Mouse (Mus musculus): Measurements from ENCODE around the gene Ubtd1. TPM values are rescaled to one million over a fixed set of nuclear protein-coding genes. Genes with fewer than 3 reads are reported as not detected.
A peak's percentile ranks its signal among the peaks of the same experiment; 100 is the strongest.

Ubtd1 gene
- polyA plus RNA-seq, 1 experiment, result 13.1 TPM

GRCm38 (mm10) chr19:42019011-42019522 lies 37.5 kb downstream of the Ubtd1 start:
- Histone ChIP-seq H3K36me3 (ENCODE audit: control insufficient read depth, insufficient read depth, low read length, poor library complexity, severe bottlenecking) (no peaks in the 10 kb centered on the region), H3K9me3 (replicated peaks; ENCODE audit: control insufficient read depth, insufficient read depth, low read length, poor library complexity, severe bottlenecking) (no peaks in the 10 kb centered on the region), H3K9ac (ENCODE audit: low read depth, poor library complexity, severe bottlenecking) (no peak overlapping the region), H3K4me3 (ENCODE audit: low read depth, low read length) (no peak overlapping the region), H3K27ac (ENCODE audit: insufficient read depth, low read length) (no peak overlapping the region), H3K4me1 (ENCODE audit: control insufficient read depth, insufficient read depth, low read length) (peaks cover 10% of the 10 kb centered on the region), H3K27me3 (ENCODE audit: control insufficient read depth, insufficient read depth, low read length, poor library complexity, severe bottlenecking) (no peaks in the 10 kb centered on the region)
- no peak for TF ChIP-seq POLR2A (IDR thresholded peaks at IDR 0.05; ENCODE audit: insufficient read depth, low read length)
- TF ChIP-seq EP300 (IDR thresholded peaks at IDR 0.05; ENCODE audit: insufficient read depth, low read depth, low read length), result peak; percentile 35; the same call in 1 of the 2 replicates
- TF ChIP-seq CTCF (IDR thresholded peaks at IDR 0.05; ENCODE audit: low read depth, low read length), result no peak

- Histone ChIP-seq H3K27ac (ENCODE audit: insufficient read depth, low read length) (peak overlapping the region; percentile 39), H3K4me3 (ENCODE audit: low read depth, low read length) (no peak overlapping the region), H3K4me1 (ENCODE audit: control insufficient read depth, insufficient read depth, low read length) (peaks cover 10% of the 10 kb centered on the region), H3K27me3 (ENCODE audit: control insufficient read depth, insufficient read depth, low read length, poor library complexity, severe bottlenecking) (no peaks in the 10 kb centered on the region), H3K9ac (ENCODE audit: low read depth, poor library complexity, severe bottlenecking) (no peak overlapping the region), H3K9me3 (replicated peaks; ENCODE audit: control insufficient read depth, insufficient read depth, low read length, poor library complexity, severe bottlenecking) (no peaks in the 10 kb centered on the region), H3K36me3 (ENCODE audit: control insufficient read depth, insufficient read depth, low read length, poor library complexity, severe bottlenecking) (no peaks in the 10 kb centered on the region)
- TF ChIP-seq POLR2A (IDR thresholded peaks at IDR 0.05; ENCODE audit: insufficient read depth, low read length), result no peak
- no peak for TF ChIP-seq CTCF (IDR thresholded peaks at IDR 0.05; ENCODE audit: low read depth, low read length)
- TF ChIP-seq EP300 (IDR thresholded peaks at IDR 0.05; ENCODE audit: insufficient read depth, low read depth, low read length), result no peak
Observed at GRCm38 (mm10) chr19:42021681-42022541, 40.3 kb downstream of the Ubtd1 start.

- Histone ChIP-seq H3K4me3 (ENCODE audit: low read depth, low read length) (no peak overlapping the region), H3K27ac (ENCODE audit: insufficient read depth, low read length) (peak overlapping the region; percentile 39), H3K9me3 (replicated peaks; ENCODE audit: control insufficient read depth, insufficient read depth, low read length, poor library complexity, severe bottlenecking) (no peaks in the 10 kb centered on the region), H3K36me3 (ENCODE audit: control insufficient read depth, insufficient read depth, low read length, poor library complexity, severe bottlenecking) (no peaks in the 10 kb centered on the region), H3K9ac (ENCODE audit: low read depth, poor library complexity, severe bottlenecking) (no peak overlapping the region), H3K27me3 (ENCODE audit: control insufficient read depth, insufficient read depth, low read length, poor library complexity, severe bottlenecking) (no peaks in the 10 kb centered on the region), H3K4me1 (ENCODE audit: control insufficient read depth, insufficient read depth, low read length) (peaks cover 10% of the 10 kb centered on the region)
- no peak for TF ChIP-seq POLR2A (IDR thresholded peaks at IDR 0.05; ENCODE audit: insufficient read depth, low read length)
- TF ChIP-seq CTCF (IDR thresholded peaks at IDR 0.05; ENCODE audit: low read depth, low read length), result no peak
- TF ChIP-seq EP300 (IDR thresholded peaks at IDR 0.05; ENCODE audit: insufficient read depth, low read depth, low read length), result no peak
Observed at GRCm38 (mm10) chr19:42022542-42022848, 40.9 kb downstream of the Ubtd1 start.

GRCm38 (mm10) chr19:42026158-42026557 lies 44.6 kb downstream of the Ubtd1 start:
- TF ChIP-seq CTCF (IDR thresholded peaks at IDR 0.05; ENCODE audit: low read depth, low read length), result peak; percentile 97
- no peak for TF ChIP-seq EP300 (IDR thresholded peaks at IDR 0.05; ENCODE audit: insufficient read depth, low read depth, low read length)
- no peaks in the 10 kb centered on the region for H3K36me3 ChIP-seq (ENCODE audit: control insufficient read depth, insufficient read depth, low read length, poor library complexity, severe bottlenecking)
- no peaks in the 10 kb centered on the region for H3K9me3 ChIP-seq (replicated peaks; ENCODE audit: control insufficient read depth, insufficient read depth, low read length, poor library complexity, severe bottlenecking)
- H3K4me3 ChIP-seq (ENCODE audit: low read depth, low read length), result no peak overlapping the region
- no peaks in the 10 kb centered on the region for H3K27me3 ChIP-seq (ENCODE audit: control insufficient read depth, insufficient read depth, low read length, poor library complexity, severe bottlenecking)
- no peak overlapping the region for H3K27ac ChIP-seq (ENCODE audit: insufficient read depth, low read length)
- H3K4me1 ChIP-seq (ENCODE audit: control insufficient read depth, insufficient read depth, low read length), result peaks cover 10% of the 10 kb centered on the region
- H3K9ac ChIP-seq (ENCODE audit: low read depth, poor library complexity, severe bottlenecking), result no peak overlapping the region

- H3K4me1 ChIP-seq (ENCODE audit: control insufficient read depth, insufficient read depth, low read length), result no peaks in the 10 kb centered on the region
- no peak overlapping the region for H3K4me3 ChIP-seq (ENCODE audit: low read depth, low read length)
- no peaks in the 10 kb centered on the region for H3K9me3 ChIP-seq (replicated peaks; ENCODE audit: control insufficient read depth, insufficient read depth, low read length, poor library complexity, severe bottlenecking)
- no peaks in the 10 kb centered on the region for H3K36me3 ChIP-seq (ENCODE audit: control insufficient read depth, insufficient read depth, low read length, poor library complexity, severe bottlenecking)
- no peak overlapping the region for H3K27ac ChIP-seq (ENCODE audit: insufficient read depth, low read length)
- TF ChIP-seq CTCF (IDR thresholded peaks at IDR 0.05; ENCODE audit: low read depth, low read length) (no peak), POLR2A (IDR thresholded peaks at IDR 0.05; ENCODE audit: insufficient read depth, low read length) (no peak), EP300 (IDR thresholded peaks at IDR 0.05; ENCODE audit: insufficient read depth, low read depth, low read length) (no peak)
- H3K27me3 ChIP-seq (ENCODE audit: control insufficient read depth, insufficient read depth, low read length, poor library complexity, severe bottlenecking), result no peaks in the 10 kb centered on the region
- H3K9ac ChIP-seq (ENCODE audit: low read depth, poor library complexity, severe bottlenecking), result no peak overlapping the region
Observed at GRCm38 (mm10) chr19:42031112-42031511, 49.5 kb downstream of the Ubtd1 start.

GRCm38 (mm10) chr19:42033611-42034010 lies 52.0 kb downstream of the Ubtd1 start:
- Histone ChIP-seq H3K27me3 (ENCODE audit: control insufficient read depth, insufficient read depth, low read length, poor library complexity, severe bottlenecking) (no peaks in the 10 kb centered on the region), H3K9me3 (replicated peaks; ENCODE audit: control insufficient read depth, insufficient read depth, low read length, poor library complexity, severe bottlenecking) (no peaks in the 10 kb centered on the region), H3K4me1 (ENCODE audit: control insufficient read depth, insufficient read depth, low read length) (no peaks in the 10 kb centered on the region), H3K9ac (ENCODE audit: low read depth, poor library complexity, severe bottlenecking) (no peak overlapping the region), H3K27ac (ENCODE audit: insufficient read depth, low read length) (no peak overlapping the region), H3K36me3 (ENCODE audit: control insufficient read depth, insufficient read depth, low read length, poor library complexity, severe bottlenecking) (no peaks in the 10 kb centered on the region), H3K4me3 (ENCODE audit: low read depth, low read length) (no peak overlapping the region)
- no peak for TF ChIP-seq CTCF (IDR thresholded peaks at IDR 0.05; ENCODE audit: low read depth, low read length)
- TF ChIP-seq POLR2A (IDR thresholded peaks at IDR 0.05; ENCODE audit: insufficient read depth, low read length), result no peak
- TF ChIP-seq EP300 (IDR thresholded peaks at IDR 0.05; ENCODE audit: insufficient read depth, low read depth, low read length), result no peak

Measured in ES-Bruce4 (cell line).